Mouse (Mus musculus) T-helper 2 cell (primary cell): ENCODE data around the gene Cenpu.
"Not testable (repeated sequence)": the region's sequence is repeated elsewhere in the genome, so short reads cannot be mapped to it uniquely, and the experiment has no call there.

Experiments used
- in situ Hi-C: fragments of 300-600 bp; cut with MboI, MseI; formaldehyde crosslinking; loops from one replicate; pipeline ENCODE4 v1.15.1; 2025; ENCODE audit warnings: high pct_unique_total_duplicates

Cenpu gene

GRCm38 (mm10) chr8:46550058-46550457, 1.8 kb upstream of the Cenpu start:
- in situ Hi-C loops: no loop called here

- in situ Hi-C loops: no loop called here
Observed at GRCm38 (mm10) chr8:46551029-46551428, 799 bp upstream of the Cenpu start.

- in situ Hi-C loops: no loop called here
Observed at GRCm38 (mm10) chr8:46552441-46552765, 575 bp downstream of the Cenpu start.

DNA sequence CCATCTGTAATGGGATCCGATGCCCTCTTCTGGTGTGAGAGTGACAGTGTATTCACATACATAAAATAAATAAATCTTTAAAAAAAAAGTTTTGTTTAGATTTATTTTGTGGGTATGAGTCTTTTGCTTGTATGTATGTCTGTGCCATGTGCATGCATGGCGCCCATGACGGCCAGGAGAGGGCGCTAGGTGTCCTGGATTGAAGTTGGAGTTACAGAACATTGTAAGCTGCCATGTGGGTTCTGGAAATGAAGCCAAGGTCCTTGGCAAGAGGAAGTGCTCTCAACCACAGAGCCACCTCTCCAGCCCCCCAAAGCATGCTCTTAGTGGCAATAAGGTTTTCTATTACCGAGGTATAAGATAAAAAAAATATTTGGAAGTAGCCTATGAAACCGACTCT, 7.6 kb downstream of the Cenpu start:
- in situ Hi-C loops: no loop called here

DNA sequence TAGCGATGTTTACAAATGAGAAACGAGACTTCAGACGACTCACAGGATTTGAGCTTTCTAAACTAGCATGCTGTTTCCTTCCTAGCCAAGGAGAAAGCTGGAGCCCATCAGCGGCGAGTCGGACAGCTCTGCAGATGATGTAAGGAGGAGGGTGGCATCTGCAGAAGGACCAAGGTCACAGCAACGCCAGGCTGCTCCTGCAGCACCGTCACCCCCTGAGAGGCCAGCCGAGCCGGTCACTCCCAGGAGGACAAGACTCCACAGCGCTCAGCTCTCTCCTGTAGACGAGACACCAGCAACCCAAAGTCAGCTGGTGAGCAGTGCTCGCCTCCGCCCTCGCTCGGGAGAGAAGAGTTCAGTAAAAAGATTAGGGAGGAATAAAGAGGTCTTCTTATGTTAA, 10.5 kb downstream of the Cenpu start:
- in situ Hi-C loops: loop anchor here (5.0 kb wide), 1 partner anchor 390 kb away; no protein-coding TSS in a partner anchor

- in situ Hi-C loops: no loop called here
Observed at GRCm38 (mm10) chr8:46566914-46567529, 15.2 kb downstream of the Cenpu start.

GRCm38 (mm10) chr8:46567946-46568345, 16.1 kb downstream of the Cenpu start:
- in situ Hi-C loops: no loop called here

GRCm38 (mm10) chr8:46568942-46569341, 17.1 kb downstream of the Cenpu start:
- in situ Hi-C loops: no loop called here

DNA sequence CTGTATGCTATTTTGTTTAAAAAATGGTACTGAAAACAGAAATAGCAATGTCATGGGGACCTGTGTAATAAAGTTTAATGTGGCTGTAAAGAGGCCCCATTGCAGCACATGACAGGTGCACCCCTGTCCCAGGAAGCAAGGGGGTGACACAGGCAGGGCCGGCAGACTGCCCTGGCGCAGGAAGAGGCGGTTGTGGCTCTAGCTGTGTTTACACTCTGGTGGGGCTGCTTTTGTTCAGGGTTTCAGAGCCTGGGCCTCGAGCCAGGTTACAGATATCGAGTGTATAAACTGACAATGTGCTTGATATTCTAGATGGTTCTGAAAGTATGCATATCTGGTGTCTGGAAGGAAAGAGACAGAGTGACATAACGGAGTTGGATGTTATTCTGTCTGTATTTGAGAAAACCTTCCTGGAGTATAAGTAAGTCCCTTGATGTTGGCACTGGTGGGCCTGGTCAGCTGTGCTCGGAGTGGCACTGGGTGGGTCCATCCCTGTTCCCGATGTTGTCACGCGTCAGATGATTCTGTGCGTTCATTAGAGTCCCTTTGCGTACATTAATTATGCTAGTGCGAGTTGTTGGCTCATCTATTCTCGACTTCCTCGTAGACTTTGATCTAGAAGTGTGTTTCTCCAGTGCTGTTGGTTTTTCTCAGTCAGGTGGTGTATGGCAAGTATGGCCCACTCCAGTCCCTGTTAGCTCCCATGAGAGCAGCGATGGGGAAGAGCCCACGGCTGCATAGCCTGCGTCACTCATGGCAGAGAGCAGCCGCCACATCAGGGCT, 18.0 kb downstream of the Cenpu start:
- in situ Hi-C loops: no loop called here

DNA sequence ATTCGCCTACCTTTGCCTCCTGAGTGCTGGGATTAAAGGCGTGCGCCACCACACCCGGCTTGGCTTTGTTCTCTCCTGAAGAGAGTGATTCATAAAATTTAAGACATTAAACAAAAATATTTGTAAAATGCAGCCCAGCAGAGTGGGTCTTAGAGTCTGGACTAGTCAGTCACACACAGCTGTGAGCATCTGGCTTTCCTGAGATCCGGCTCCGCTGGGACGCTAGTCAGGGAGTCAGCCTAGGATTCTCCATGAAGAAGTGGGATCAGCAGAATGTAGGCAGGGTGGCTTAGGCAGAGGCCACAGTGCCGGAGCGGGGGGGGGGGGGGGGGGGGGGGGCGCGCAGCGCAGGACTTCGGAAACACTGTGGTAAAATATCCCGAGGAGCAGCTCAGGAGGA, 18.8 kb downstream of the Cenpu start:
- in situ Hi-C loops: no loop called here

DNA sequence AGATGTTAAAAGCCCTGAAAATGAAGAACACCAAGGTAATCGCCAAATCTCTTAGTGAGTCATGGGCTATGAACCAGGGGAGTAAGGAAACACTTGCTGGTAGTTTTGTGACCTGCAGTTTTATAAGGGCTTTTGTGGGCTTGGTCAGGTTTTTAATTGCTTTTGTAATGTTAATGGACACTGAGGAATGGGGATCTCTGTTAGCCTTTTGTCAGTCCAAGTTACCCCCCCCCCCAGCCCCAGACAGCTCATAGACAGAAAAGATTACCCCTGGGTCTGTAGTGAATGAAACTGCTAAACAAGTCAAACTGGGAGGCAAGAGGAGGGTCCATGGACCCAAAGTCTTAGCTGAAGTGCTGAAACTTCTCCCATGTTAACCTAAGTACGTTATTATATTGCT, 21.6 kb downstream of the Cenpu start:
- in situ Hi-C loops: no loop called here

GRCm38 (mm10) chr8:46573964-46574363, 22.1 kb downstream of the Cenpu start:
- in situ Hi-C loops: no loop called here

GRCm38 (mm10) chr8:46578794-46579193, 27.0 kb downstream of the Cenpu start:
- in situ Hi-C loops: no loop called here

- in situ Hi-C loops: not testable (repeated sequence)
Observed at GRCm38 (mm10) chr8:46584328-46584727, 32.5 kb downstream of the Cenpu start.

DNA sequence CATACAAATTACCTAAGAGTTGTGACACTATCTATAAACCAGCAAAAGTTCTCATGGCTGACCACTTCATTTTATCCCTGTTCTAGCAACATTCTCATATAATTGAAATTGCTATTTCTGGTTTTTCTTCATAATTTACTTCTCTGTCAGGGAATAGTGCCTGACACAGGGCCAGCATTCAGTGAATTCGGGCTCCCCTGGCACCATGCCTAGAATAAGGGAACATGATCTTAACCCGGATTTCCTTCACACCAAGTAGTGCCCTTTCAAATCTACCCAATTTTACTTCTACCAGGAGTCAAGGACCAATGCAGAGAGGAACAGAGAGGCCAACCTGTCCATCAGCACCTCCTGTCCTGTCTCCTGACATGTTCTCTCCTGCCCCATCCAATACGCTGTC, 33.7 kb downstream of the Cenpu start:
- in situ Hi-C loops: no loop called here

- in situ Hi-C loops: no loop called here
Observed at GRCm38 (mm10) chr8:46587911-46588310, 36.1 kb downstream of the Cenpu start.

GRCm38 (mm10) chr8:46588663-46589062, 36.8 kb downstream of the Cenpu start:
- in situ Hi-C loops: no loop called here

DNA sequence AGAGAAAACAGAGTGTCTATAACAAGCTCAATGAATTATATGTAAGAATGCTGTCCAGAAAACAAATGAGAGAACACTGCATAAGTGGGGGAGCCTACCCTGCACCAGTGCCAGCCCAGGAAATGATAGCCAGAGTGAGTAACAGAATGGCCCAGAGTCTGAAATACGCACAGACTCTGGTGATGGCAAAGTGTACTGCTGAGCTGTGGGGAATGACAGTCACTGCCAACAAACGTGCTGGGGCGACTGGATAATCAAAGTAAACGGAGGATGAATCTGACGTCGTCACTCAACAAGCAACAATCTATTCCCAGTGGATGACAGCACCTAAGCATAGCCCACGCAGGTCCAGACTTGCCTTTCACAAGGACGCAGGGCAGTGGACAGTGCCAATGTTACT, 41.2 kb downstream of the Cenpu start:
- in situ Hi-C loops: no loop called here

DNA sequence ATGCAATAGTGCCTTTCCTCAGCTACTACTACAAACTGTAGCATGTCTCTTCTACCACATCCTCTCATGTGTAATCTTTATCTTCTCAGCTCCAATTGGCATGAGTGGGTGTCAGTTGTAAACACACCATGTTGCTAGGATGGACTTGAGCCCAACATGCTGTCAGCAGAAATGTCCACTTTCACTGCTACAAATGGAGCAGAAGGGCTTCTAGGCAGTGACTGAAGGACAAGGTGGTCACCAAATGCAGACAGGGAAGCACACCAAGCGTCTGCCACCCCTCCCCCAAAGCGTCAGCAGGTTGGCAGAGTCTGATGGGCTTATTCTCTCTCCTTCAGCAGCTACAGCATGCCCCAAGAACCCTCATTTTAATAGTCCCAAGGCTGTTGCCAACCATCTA, 41.9 kb downstream of the Cenpu start:
- in situ Hi-C loops: no loop called here

DNA sequence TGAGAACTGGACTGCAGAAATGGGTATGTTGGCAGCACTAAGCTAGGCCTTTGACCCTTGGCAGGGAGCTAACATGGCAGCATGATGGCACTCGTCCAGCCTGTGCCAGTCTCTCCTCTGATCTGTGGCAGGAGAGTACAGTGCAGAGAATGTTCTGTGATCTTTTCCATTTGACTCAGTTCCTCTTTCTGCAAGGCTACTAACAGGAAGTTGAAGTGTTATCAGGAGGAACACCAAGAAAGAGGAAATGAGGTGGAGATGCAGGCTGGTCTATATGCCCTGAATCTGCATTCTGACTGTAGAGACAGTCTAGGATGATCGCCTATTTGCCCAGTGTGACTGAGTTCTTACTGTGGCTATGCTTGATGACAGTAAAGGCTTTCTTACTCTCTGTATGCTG, 43.8 kb downstream of the Cenpu start:
- in situ Hi-C loops: no loop called here

DNA sequence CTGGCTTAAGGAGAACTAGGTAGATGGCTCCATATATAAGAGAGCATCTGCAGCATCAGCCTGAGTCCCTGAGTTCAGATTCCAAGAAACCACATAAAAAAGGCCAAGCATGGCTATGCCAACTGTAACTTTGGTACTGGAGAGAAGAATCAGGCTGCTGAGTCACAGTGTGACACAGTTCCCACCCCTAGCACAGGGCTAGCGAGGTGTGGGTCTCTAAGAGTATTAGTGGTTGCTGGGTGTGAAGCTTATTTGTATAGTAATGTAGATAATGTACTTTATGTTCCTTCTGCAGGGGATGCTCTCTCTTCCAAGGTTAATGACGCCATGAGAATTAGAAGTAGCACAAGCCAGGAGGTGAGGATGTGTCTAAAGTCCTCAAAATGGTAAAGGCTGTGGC, 44.7 kb downstream of the Cenpu start:
- in situ Hi-C loops: no loop called here

DNA sequence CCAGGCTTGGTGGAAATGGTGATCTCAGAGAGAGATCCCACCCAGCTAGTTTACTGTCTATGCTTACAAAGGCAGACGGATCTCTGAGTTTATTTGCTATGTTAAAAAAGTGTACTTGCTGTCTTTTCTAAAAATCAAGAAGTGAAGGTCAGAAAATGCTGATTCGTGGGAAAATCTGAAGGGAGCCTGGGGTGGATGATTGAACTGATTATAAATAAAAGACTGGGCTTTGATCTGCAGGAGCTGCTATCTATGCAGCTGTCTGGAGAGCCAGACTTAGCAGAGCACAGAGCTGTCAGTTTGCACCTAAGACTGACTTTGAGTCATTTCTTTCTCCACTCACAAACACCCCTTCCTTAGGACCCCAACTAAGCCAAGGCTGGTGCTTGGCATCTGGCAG, 45.6 kb downstream of the Cenpu start:
- in situ Hi-C loops: no loop called here

GRCm38 (mm10) chr8:46598114-46598513, 46.3 kb downstream of the Cenpu start:
- in situ Hi-C loops: no loop called here

- in situ Hi-C loops: no loop called here
Observed at GRCm38 (mm10) chr8:46598753-46599152, 46.9 kb downstream of the Cenpu start.
